Mouse (Mus musculus) midbrain, embryonic 12.5 days (tissue): ENCODE results near the gene Myadml2. TPM values are rescaled to one million over a fixed set of nuclear protein-coding genes. Genes with fewer than 3 reads are reported as not detected.

Experiments used
- ATAC-seq: fragments of 200-750 bp; cut with Nextera tagmentation; 2 replicates; pipeline ENCODE4 v1.8.0; 2017; ENCODE audit warnings: low read depth, moderate TSS enrichment, moderate library complexity; ENCODE audit not compliant: low FRiP score
- H3K27ac ChIP-seq: fragments of 300-500 bp; sonication (generic); replicated peaks from 2 replicates; pipeline ENCODE4 v1.5.1; 2016; ENCODE audit warnings: mild to moderate bottlenecking
- H3K27me3 ChIP-seq: fragments of 300-500 bp; sonication (generic); 2 replicates; pipeline ENCODE4 v1.6.1; 2016; ENCODE audit warnings: mild to moderate bottlenecking
- H3K36me3 ChIP-seq: fragments of 300-500 bp; sonication (generic); 2 replicates; pipeline ENCODE4 v1.6.1; 2016
- H3K4me1 ChIP-seq: fragments of 300-500 bp; sonication (generic); 2 replicates; pipeline ENCODE4 v1.6.1; 2016
- H3K4me2 ChIP-seq: fragments of 300-500 bp; sonication (generic); replicated peaks from 2 replicates; pipeline ENCODE4 v1.6.1; 2016; ENCODE audit warnings: mild to moderate bottlenecking, moderate library complexity
- H3K4me3 ChIP-seq: fragments of 300-500 bp; sonication (generic); 2 replicates; pipeline ENCODE4 v1.5.1; 2016; ENCODE audit warnings: mild to moderate bottlenecking
- H3K9ac ChIP-seq: fragments of 300-500 bp; sonication (generic); replicated peaks from 2 replicates; pipeline ENCODE4 v1.6.1; 2016; ENCODE audit warnings: mild to moderate bottlenecking, moderate library complexity
- H3K9me3 ChIP-seq: fragments of 300-500 bp; sonication (generic); 2 replicates; pipeline ENCODE4 v1.6.1; 2016; ENCODE audit warnings: mild to moderate bottlenecking
- WGBS: fragments of 180-500 bp; shearing (Covaris S2); methylation state at CpG from one replicate; pipeline ENCODE4 v1.1.7; 2016; 5-methylcytosine and 5-hydroxymethylcytosine counted together
- polyA plus RNA-seq: library from polyadenylated mRNA; unstranded; fragments of >200 nt; fragmentation: Nextera tagmentation; extraction: Ambion mirVana; gene quantifications from 2 replicates; pipeline ENCODE4 v1.2.1, GENCODE M21; 2016

Gene Myadml2
- polyA plus RNA-seq, 1 experiment from 2014 or later = not detected

- H3K9ac ChIP-seq = no peak overlapping the region
- ATAC-seq = no peak
- H3K4me1 ChIP-seq = peaks cover 54% of the 10 kb centered on the region
- no peak overlapping the region for H3K27ac ChIP-seq
- no peaks in the 10 kb centered on the region for H3K27me3 ChIP-seq
- H3K9me3 ChIP-seq = no peaks in the 10 kb centered on the region
- H3K4me2 ChIP-seq = no peak overlapping the region
- H3K4me3 ChIP-seq = no peak overlapping the region
- WGBS = 85% methylated on average over 22 of the region's 22 CpGs
- peaks cover 20% of the 10 kb centered on the region for H3K36me3 ChIP-seq
These were observed 20.3 kb downstream of the Myadml2 start for GRCm38 (mm10) chr11:120627468-120628300.

- Histone ChIP-seq H3K36me3 (peaks cover 25% of the 10 kb centered on the region), H3K9ac (no peak overlapping the region), H3K27me3 (no peaks in the 10 kb centered on the region), H3K4me2 (no peak overlapping the region), H3K9me3 (no peaks in the 10 kb centered on the region), H3K4me3 (no peak overlapping the region), H3K4me1 (peaks cover 47% of the 10 kb centered on the region), H3K27ac (no peak overlapping the region)
- WGBS = 94% methylated on average over 11 of the region's 11 CpGs
- no peak for ATAC-seq
These were observed 21.0 kb downstream of the Myadml2 start for GRCm38 (mm10) chr11:120626785-120627467.

- peak within 1 kb of the TSS; percentile 100 for H3K4me2 ChIP-seq
- H3K4me3 ChIP-seq = peak within 1 kb of the TSS; percentile 99
- 27% methylated on average over 5 of the region's 5 CpGs for WGBS
- peak within 1 kb of the TSS; percentile 78 for H3K27ac ChIP-seq
- peak within 1 kb of the TSS; percentile 84 for H3K9ac ChIP-seq
- peak; percentile 68 for ATAC-seq
- peaks cover 40% of the 10 kb centered on the region for H3K36me3 ChIP-seq
- peaks cover 30% of the 10 kb centered on the region for H3K4me1 ChIP-seq
- no peaks in the 10 kb centered on the region for H3K9me3 ChIP-seq
- H3K27me3 ChIP-seq = no peaks in the 10 kb centered on the region
These were observed 22.7 kb downstream of the Myadml2 start, which contains the start of gene Sirt7 for GRCm38 (mm10) chr11:120625152-120625775. TSS of gene Sirt7 (minus strand) at chr11:120625240.

- H3K27ac ChIP-seq = peak overlapping the region; percentile 78
- H3K9me3 ChIP-seq = no peaks in the 10 kb centered on the region
- peak overlapping the region; percentile 84 for H3K9ac ChIP-seq
- peak overlapping the region; percentile 100 for H3K4me2 ChIP-seq
- H3K36me3 ChIP-seq = peaks cover 46% of the 10 kb centered on the region
- H3K4me3 ChIP-seq = peak overlapping the region; percentile 99
- peaks cover 25% of the 10 kb centered on the region for H3K4me1 ChIP-seq
- WGBS = under 1% methylated on average over 52 of the region's 53 CpGs
- peak; percentile 81 for ATAC-seq
- no peaks in the 10 kb centered on the region for H3K27me3 ChIP-seq
These were observed 23.3 kb downstream of the Myadml2 start for GRCm38 (mm10) chr11:120624680-120625111.

- Histone ChIP-seq H3K4me2 (peak overlapping the region; percentile 100), H3K9ac (peak overlapping the region; percentile 84), H3K27me3 (no peaks in the 10 kb centered on the region), H3K9me3 (no peaks in the 10 kb centered on the region), H3K4me1 (peaks cover 20% of the 10 kb centered on the region), H3K36me3 (peaks cover 44% of the 10 kb centered on the region), H3K4me3 (peak overlapping the region; percentile 99), H3K27ac (peak overlapping the region; percentile 78)
- 13% methylated on average over 30 of the region's 30 CpGs for WGBS
- ATAC-seq = peak; percentile 42; the same call in 1 of the 2 replicates
These were observed 23.8 kb downstream of the Myadml2 start for GRCm38 (mm10) chr11:120623961-120624679.

- Histone ChIP-seq H3K4me1 (peaks cover 20% of the 10 kb centered on the region), H3K4me2 (no peak overlapping the region), H3K9ac (no peak overlapping the region), H3K27ac (no peak overlapping the region), H3K36me3 (peaks cover 49% of the 10 kb centered on the region), H3K4me3 (no peak overlapping the region), H3K27me3 (no peaks in the 10 kb centered on the region), H3K9me3 (no peaks in the 10 kb centered on the region)
- WGBS = 91% methylated on average over 6 of the region's 6 CpGs
- no peak for ATAC-seq
These were observed 25.2 kb downstream of the Myadml2 start for GRCm38 (mm10) chr11:120622805-120623204.

GRCm38 (mm10) chr11:120620195-120620594 is 27.8 kb downstream of the Myadml2 start:
- no peak overlapping the region for H3K4me2 ChIP-seq
- no peak for ATAC-seq
- H3K9ac ChIP-seq = no peak overlapping the region
- H3K9me3 ChIP-seq = no peaks in the 10 kb centered on the region
- WGBS = 94% methylated on average over 14 of the region's 14 CpGs
- H3K27me3 ChIP-seq = no peaks in the 10 kb centered on the region
- H3K27ac ChIP-seq = no peak overlapping the region
- H3K4me1 ChIP-seq = peaks cover 30% of the 10 kb centered on the region
- H3K36me3 ChIP-seq = peaks cover 45% of the 10 kb centered on the region
- no peak overlapping the region for H3K4me3 ChIP-seq

- Histone ChIP-seq H3K4me2 (no peak overlapping the region), H3K36me3 (peaks cover 53% of the 10 kb centered on the region), H3K27me3 (no peaks in the 10 kb centered on the region), H3K27ac (peak overlapping the region; percentile 77), H3K9me3 (no peaks in the 10 kb centered on the region), H3K4me3 (0 out of 2 replicates have a peak overlapping the region, but pooled peaks have one; percentile 1), H3K9ac (no peak overlapping the region), H3K4me1 (peaks cover 26% of the 10 kb centered on the region)
- no peak for ATAC-seq
- 92% methylated on average over 25 of the region's 25 CpGs for WGBS
These were observed 29.1 kb downstream of the Myadml2 start for GRCm38 (mm10) chr11:120618619-120619535.

GRCm38 (mm10) chr11:120617519-120618112 is 30.3 kb downstream of the Myadml2 start, which contains the start of gene Pcyt2:
TSS of gene Pcyt2 (minus strand) at chr11:120617936.
- ATAC-seq = peak; percentile 95
- H3K4me3 ChIP-seq = peak within 1 kb of the TSS; percentile 80
- H3K4me1 ChIP-seq = peaks cover 20% of the 10 kb centered on the region
- H3K4me2 ChIP-seq = peak within 1 kb of the TSS; percentile 77
- H3K36me3 ChIP-seq = peaks cover 66% of the 10 kb centered on the region
- no peaks in the 10 kb centered on the region for H3K9me3 ChIP-seq
- H3K27ac ChIP-seq = peak within 1 kb of the TSS; percentile 77
- H3K27me3 ChIP-seq = no peaks in the 10 kb centered on the region
- WGBS = under 1% methylated on average over 56 of the region's 56 CpGs
- H3K9ac ChIP-seq = peak within 1 kb of the TSS; percentile 82

- Histone ChIP-seq H3K27ac (peak overlapping the region; percentile 77; the same call in 1 of the 2 replicates), H3K4me1 (peaks cover 20% of the 10 kb centered on the region), H3K36me3 (peaks cover 68% of the 10 kb centered on the region), H3K9me3 (no peaks in the 10 kb centered on the region), H3K9ac (peak overlapping the region; percentile 82), H3K27me3 (no peaks in the 10 kb centered on the region), H3K4me2 (peak overlapping the region; percentile 77), H3K4me3 (peak overlapping the region; percentile 80)
- 50% methylated on average over 4 of the region's 4 CpGs for WGBS
- no peak for ATAC-seq
These were observed 31.2 kb downstream of the Myadml2 start for GRCm38 (mm10) chr11:120616617-120617294.
